Mouse (Mus musculus) spleen, postnatal 4 days (tissue): ENCODE data around the gene Stub1.
"Not testable (repeated sequence)": the region's sequence is repeated elsewhere in the genome, so short reads cannot be mapped to it uniquely, and the experiment has no call there.

Experiments used
- DNase-seq, 2 experiments: peaks; one replicate each; pipeline ENCODE4 v3.0.0; 2022; ENCODE audit warnings: low spot score in 2 of 2

The Stub1 gene

GRCm38 (mm10) chr17:25824362-25825142, 8.7 kb downstream of the Stub1 start:
- no peak for DNase-seq

GRCm38 (mm10) chr17:25823452-25823851, 9.8 kb downstream of the Stub1 start, which contains the start of gene Wdr24:
Gene Wdr24 (plus strand): TSS chr17:25823627.
- DNase-seq: peak; percentile 77 to 84

GRCm38 (mm10) chr17:25818851-25819780, 14.1 kb downstream of the Stub1 start:
- peak; percentile 24 to 65 for DNase-seq

GRCm38 (mm10) chr17:25817662-25818061, 15.5 kb downstream of the Stub1 start:
- no peak for DNase-seq

GRCm38 (mm10) chr17:25813471-25813870, 19.7 kb downstream of the Stub1 start:
- peak; percentile 78 to 94 for DNase-seq

GRCm38 (mm10) chr17:25810890-25811289, 22.3 kb downstream of the Stub1 start:
- DNase-seq: no peak

- DNase-seq: no peak
Observed at GRCm38 (mm10) chr17:25809606-25810340, 23.4 kb downstream of the Stub1 start.

GRCm38 (mm10) chr17:25808789-25809605, 24.2 kb downstream of the Stub1 start, which contains the start of gene Fbxl16:
Gene Fbxl16 (plus strand): TSS chr17:25809085.
- DNase-seq: peak in 1 of 2 experiments; percentile 64

GRCm38 (mm10) chr17:25808028-25808427, 25.2 kb downstream of the Stub1 start:
- no peak for DNase-seq

- DNase-seq: not testable (repeated sequence)
Observed at GRCm38 (mm10) chr17:25807452-25807851, 25.8 kb downstream of the Stub1 start.

GRCm38 (mm10) chr17:25806507-25806906, 26.7 kb downstream of the Stub1 start:
- no peak for DNase-seq

- no peak for DNase-seq
Observed at GRCm38 (mm10) chr17:25802825-25803517, 30.2 kb downstream of the Stub1 start.

- peak in 1 of 2 experiments; percentile 63 for DNase-seq
Observed at GRCm38 (mm10) chr17:25801029-25801428, 32.2 kb downstream of the Stub1 start.

- DNase-seq: peak; percentile 88 to 93
Observed at GRCm38 (mm10) chr17:25796951-25797369, 36.2 kb downstream of the Stub1 start, which contains the start of gene Metrn. Gene Metrn (minus strand): TSS chr17:25797136.

GRCm38 (mm10) chr17:25796211-25796771, 36.9 kb downstream of the Stub1 start:
- DNase-seq: peak in 1 of 2 experiments; percentile 74

- DNase-seq: no peak
Observed at GRCm38 (mm10) chr17:25795609-25796092, 37.6 kb downstream of the Stub1 start, which contains the start of gene AC134908.4. Gene AC134908.4 (minus strand): TSS chr17:25795659.

GRCm38 (mm10) chr17:25794998-25795397, 38.2 kb downstream of the Stub1 start:
- DNase-seq: no peak

GRCm38 (mm10) chr17:25794197-25794596, 39.0 kb downstream of the Stub1 start:
- DNase-seq: no peak

- peak; percentile 75 to 86 for DNase-seq
Observed at GRCm38 (mm10) chr17:25792615-25793014, 40.6 kb downstream of the Stub1 start, which contains the start of gene Fam173a. Gene Fam173a (minus strand): TSS chr17:25792901.
